Mouse (Mus musculus) embryonic facial prominence, embryonic 13.5 days (tissue): ENCODE data around the gene Zbtb48. TPM values are rescaled to one million over a fixed set of nuclear protein-coding genes. Genes with fewer than 3 reads are reported as not detected.
A peak's percentile ranks its signal among the peaks of the same experiment; 100 is the strongest.

Source experiments
- ATAC-seq: fragments of 200-750 bp; cut with Nextera tagmentation; 2 replicates; pipeline ENCODE4 v1.8.0; 2017; ENCODE audit warnings: low read depth; ENCODE audit not compliant: insufficient number of reproducible peaks, insufficient read depth, low FRiP score, low TSS enrichment
- H3K27ac ChIP-seq: fragments of 300-500 bp; sonication (generic); 2 replicates; pipeline ENCODE4 v1.5.1; 2015; ENCODE audit warnings: moderate library complexity, mild to moderate bottlenecking, inconsistent platforms
- H3K27me3 ChIP-seq: fragments of 300-500 bp; sonication (generic); 2 replicates; pipeline ENCODE4 v1.6.1; 2015; ENCODE audit warnings: mild to moderate bottlenecking, inconsistent platforms
- H3K36me3 ChIP-seq: fragments of 300-500 bp; sonication (generic); 2 replicates; pipeline ENCODE4 v1.6.1; 2015; ENCODE audit warnings: mild to moderate bottlenecking, inconsistent platforms
- H3K4me1 ChIP-seq: fragments of 300-500 bp; sonication (generic); 2 replicates; pipeline ENCODE4 v1.6.1; 2015; ENCODE audit warnings: inconsistent platforms
- H3K4me2 ChIP-seq: fragments of 300-500 bp; sonication (generic); 2 replicates; pipeline ENCODE4 v1.6.1; 2015; ENCODE audit warnings: moderate library complexity, mild to moderate bottlenecking, inconsistent platforms
- H3K4me3 ChIP-seq: fragments of 300-500 bp; sonication (generic); 2 replicates; pipeline ENCODE4 v1.5.1; 2015; ENCODE audit warnings: mild to moderate bottlenecking, inconsistent platforms
- H3K9ac ChIP-seq: fragments of 300-500 bp; sonication (generic); 2 replicates; pipeline ENCODE4 v1.6.1; 2015; ENCODE audit warnings: mild to moderate bottlenecking, inconsistent platforms
- H3K9me3 ChIP-seq: fragments of 300-500 bp; sonication (generic); 2 replicates; pipeline ENCODE4 v1.6.1; 2016; ENCODE audit warnings: inconsistent platforms
- WGBS: fragments of 180-500 bp; shearing (Covaris S2); methylation state at CpG from one replicate; pipeline ENCODE4 v1.1.7; 2015; ENCODE audit warnings: mixed read lengths; 5-methylcytosine and 5-hydroxymethylcytosine counted together
- polyA plus RNA-seq: library from polyadenylated mRNA; unstranded; fragments of >200 nt; fragmentation: Nextera tagmentation; extraction: Ambion mirVana; gene quantifications from 2 replicates; pipeline ENCODE4 v1.2.1, GENCODE M21; 2015

The Zbtb48 gene
- polyA plus RNA-seq, result 17.5 and 22.9 TPM in 2 replicates

- Histone ChIP-seq H3K9ac (peak within 1 kb of the TSS; percentile 85), H3K36me3 (peaks cover 32% of the 10 kb centered on the region), H3K4me3 (peak within 1 kb of the TSS; percentile 80), H3K9me3 (no peaks in the 10 kb centered on the region), H3K27ac (peak within 1 kb of the TSS; percentile 39), H3K4me2 (peak within 1 kb of the TSS; percentile 98), H3K4me1 (peaks cover 49% of the 10 kb centered on the region), H3K27me3 (0 out of 2 replicates have a peak, but pooled peaks cover 9% of the 10 kb centered on the region)
- WGBS, result under 1% methylated on average over 29 of the region's 35 CpGs
- ATAC-seq, result peak; percentile 95
Observed at GRCm38 (mm10) chr4:152027524-152027923, at the start of gene Zbtb48. TSS of gene Zbtb48 (minus strand) at chr4:152027671.

- Histone ChIP-seq H3K36me3 (no peaks in the 10 kb centered on the region), H3K4me1 (peaks cover 16% of the 10 kb centered on the region), H3K27ac (no peak overlapping the region), H3K9ac (no peak overlapping the region), H3K4me3 (no peak overlapping the region), H3K9me3 (no peaks in the 10 kb centered on the region), H3K4me2 (no peak overlapping the region), H3K27me3 (no peaks in the 10 kb centered on the region)
- 90% methylated on average over 9 of the region's 9 CpGs for WGBS
- ATAC-seq, result no peak
Observed at GRCm38 (mm10) chr4:152077191-152077590, 49.7 kb upstream of the Zbtb48 start.

GRCm38 (mm10) chr4:152074548-152074947 is 47.1 kb upstream of the Zbtb48 start:
- ATAC-seq, result no peak
- Histone ChIP-seq H3K27me3 (no peaks in the 10 kb centered on the region), H3K27ac (no peak overlapping the region), H3K9ac (no peak overlapping the region), H3K9me3 (no peaks in the 10 kb centered on the region), H3K36me3 (no peaks in the 10 kb centered on the region), H3K4me2 (no peak overlapping the region), H3K4me1 (peaks cover 18% of the 10 kb centered on the region), H3K4me3 (no peak overlapping the region)
- 85% methylated on average over 9 of the region's 9 CpGs for WGBS

GRCm38 (mm10) chr4:152073715-152074114 is 46.2 kb upstream of the Zbtb48 start:
- Histone ChIP-seq H3K9me3 (no peaks in the 10 kb centered on the region), H3K36me3 (no peaks in the 10 kb centered on the region), H3K9ac (no peak overlapping the region), H3K27me3 (no peaks in the 10 kb centered on the region), H3K4me2 (no peak overlapping the region), H3K4me3 (no peak overlapping the region), H3K27ac (no peak overlapping the region), H3K4me1 (peaks cover 18% of the 10 kb centered on the region)
- WGBS, result 68% methylated on average over 6 of the region's 6 CpGs
- no peak for ATAC-seq

GRCm38 (mm10) chr4:152072655-152073054 is 45.2 kb upstream of the Zbtb48 start:
- no peak for ATAC-seq
- Histone ChIP-seq H3K4me3 (no peak overlapping the region), H3K36me3 (no peaks in the 10 kb centered on the region), H3K4me2 (no peak overlapping the region), H3K9ac (no peak overlapping the region), H3K9me3 (no peaks in the 10 kb centered on the region), H3K27me3 (no peaks in the 10 kb centered on the region), H3K27ac (no peak overlapping the region), H3K4me1 (peaks cover 18% of the 10 kb centered on the region)
- WGBS, result 65% methylated on average over 10 of the region's 10 CpGs

GRCm38 (mm10) chr4:152072121-152072601 is 44.7 kb upstream of the Zbtb48 start, which contains the start of gene Plekhg5:
TSS of gene Plekhg5 (plus strand) at chr4:152072498.
- H3K4me2 ChIP-seq, result no peak within 1 kb of the TSS
- H3K4me1 ChIP-seq, result peaks cover 18% of the 10 kb centered on the region
- no peak within 1 kb of the TSS for H3K27ac ChIP-seq
- H3K27me3 ChIP-seq, result no peaks in the 10 kb centered on the region
- H3K36me3 ChIP-seq, result no peaks in the 10 kb centered on the region
- H3K4me3 ChIP-seq, result no peak within 1 kb of the TSS
- no peaks in the 10 kb centered on the region for H3K9me3 ChIP-seq
- ATAC-seq, result no peak
- H3K9ac ChIP-seq, result no peak within 1 kb of the TSS
- 70% methylated on average over 10 of the region's 10 CpGs for WGBS

GRCm38 (mm10) chr4:152070494-152071396 is 43.3 kb upstream of the Zbtb48 start:
- whole genome bisulfite sequencing, result 76% methylated on average over 11 of the region's 11 CpGs
- ATAC-seq, result no peak
- no peak overlapping the region for H3K27ac ChIP-seq

GRCm38 (mm10) chr4:152069245-152069644 is 41.8 kb upstream of the Zbtb48 start:
- H3K9me3 ChIP-seq, result no peaks in the 10 kb centered on the region
- WGBS, result 78% methylated on average over 3 of the region's 3 CpGs

More at GRCm38 (mm10) chr4:152070494-152071396, 43.3 kb upstream of the Zbtb48 start:
- Histone ChIP-seq H3K9ac (no peak overlapping the region), H3K36me3 (no peaks in the 10 kb centered on the region), H3K4me3 (no peak overlapping the region), H3K27me3 (no peaks in the 10 kb centered on the region), H3K4me1 (peaks cover 18% of the 10 kb centered on the region), H3K9me3 (no peaks in the 10 kb centered on the region), H3K4me2 (no peak overlapping the region)

GRCm38 (mm10) chr4:152068166-152068724 is 40.8 kb upstream of the Zbtb48 start:
- no peak overlapping the region for H3K9ac ChIP-seq
- H3K36me3 ChIP-seq, result peaks cover 6% of the 10 kb centered on the region; the same call in 1 of the 2 replicates
- no peak overlapping the region for H3K4me3 ChIP-seq
- WGBS, result 79% methylated on average over 6 of the region's 6 CpGs
- no peaks in the 10 kb centered on the region for H3K27me3 ChIP-seq
- no peak overlapping the region for H3K27ac ChIP-seq
- H3K4me1 ChIP-seq, result peaks cover 8% of the 10 kb centered on the region
- ATAC-seq, result no peak
- H3K9me3 ChIP-seq, result no peaks in the 10 kb centered on the region
- H3K4me2 ChIP-seq, result no peak overlapping the region

More at GRCm38 (mm10) chr4:152069245-152069644, 41.8 kb upstream of the Zbtb48 start:
- no peak overlapping the region for H3K4me2 ChIP-seq
- no peak overlapping the region for H3K4me3 ChIP-seq
- no peaks in the 10 kb centered on the region for H3K27me3 ChIP-seq
- peaks cover 16% of the 10 kb centered on the region for H3K4me1 ChIP-seq
- peaks cover 3% of the 10 kb centered on the region; the same call in 1 of the 2 replicates for H3K36me3 ChIP-seq
- no peak overlapping the region for H3K27ac ChIP-seq
- ATAC-seq, result no peak
- no peak overlapping the region for H3K9ac ChIP-seq

- Histone ChIP-seq H3K9me3 (no peaks in the 10 kb centered on the region), H3K4me3 (no peak overlapping the region), H3K9ac (no peak overlapping the region), H3K36me3 (peaks cover 15% of the 10 kb centered on the region), H3K27me3 (no peaks in the 10 kb centered on the region), H3K27ac (no peak overlapping the region), H3K4me2 (no peak overlapping the region), H3K4me1 (peaks cover 2% of the 10 kb centered on the region; the same call in 1 of the 2 replicates)
- ATAC-seq, result no peak
Observed at GRCm38 (mm10) chr4:152067280-152067679, 39.8 kb upstream of the Zbtb48 start.

- H3K9ac ChIP-seq, result no peak overlapping the region
- ATAC-seq, result no peak
- no peaks in the 10 kb centered on the region for H3K27me3 ChIP-seq
- H3K4me2 ChIP-seq, result no peak overlapping the region
- H3K27ac ChIP-seq, result no peak overlapping the region
- H3K9me3 ChIP-seq, result no peaks in the 10 kb centered on the region
- no peaks in the 10 kb centered on the region for H3K4me1 ChIP-seq
- H3K4me3 ChIP-seq, result no peak overlapping the region
- peaks cover 54% of the 10 kb centered on the region for H3K36me3 ChIP-seq
- WGBS, result 72% methylated on average over 9 of the region's 9 CpGs
Observed at GRCm38 (mm10) chr4:152062390-152063110, 35.1 kb upstream of the Zbtb48 start.
